Mouse (Mus musculus) brain, embryonic 18.5 days (tissue): ENCODE results near the gene Phkg1.

Experiments
- DNase-seq: peaks from one replicate; pipeline ENCODE4 v3.0.0-alpha.2; 2012; ENCODE audit warnings: low read depth, low spot score

Gene Phkg1

GRCm38 (mm10) chr5:129844848-129845247 lies 53.5 kb downstream of the Phkg1 start:
- DNase-seq, result no peak
